Mouse (Mus musculus) lung, embryonic 15.5 days (tissue): ENCODE data around the gene Tmcc1. TPM values are rescaled to one million over a fixed set of nuclear protein-coding genes. Genes with fewer than 3 reads are reported as not detected.

Experiments
- ATAC-seq: fragments of 200-750 bp; cut with Nextera tagmentation; 2 replicates; pipeline ENCODE4 v1.8.0; 2017; ENCODE audit warnings: moderate number of reproducible peaks, borderline replicate concordance; ENCODE audit not compliant: low FRiP score, low TSS enrichment; ENCODE audit errors: extremely low read depth
- H3K27ac ChIP-seq: fragments of 300-500 bp; sonication (generic); 2 replicates; pipeline ENCODE4 v1.5.1; 2015; ENCODE audit warnings: moderate library complexity, mild to moderate bottlenecking, inconsistent platforms
- H3K27me3 ChIP-seq: fragments of 300-500 bp; sonication (generic); 2 replicates; pipeline ENCODE4 v1.6.1; 2015; ENCODE audit warnings: inconsistent platforms
- H3K36me3 ChIP-seq: fragments of 300-500 bp; sonication (generic); 2 replicates; pipeline ENCODE4 v1.6.1; 2015; ENCODE audit warnings: inconsistent platforms
- H3K4me1 ChIP-seq: fragments of 300-500 bp; sonication (generic); 2 replicates; pipeline ENCODE4 v1.6.1; 2015; ENCODE audit warnings: inconsistent platforms
- H3K4me2 ChIP-seq: fragments of 300-500 bp; sonication (generic); 2 replicates; pipeline ENCODE4 v1.6.1; 2015; ENCODE audit warnings: inconsistent platforms, mild to moderate bottlenecking, moderate library complexity
- H3K4me3 ChIP-seq: fragments of 300-500 bp; sonication (generic); 2 replicates; pipeline ENCODE4 v1.5.1; 2015; ENCODE audit warnings: mild to moderate bottlenecking, inconsistent platforms
- H3K9ac ChIP-seq: fragments of 300-500 bp; sonication (generic); 2 replicates; pipeline ENCODE4 v1.6.1; 2015; ENCODE audit warnings: inconsistent platforms
- H3K9me3 ChIP-seq: fragments of 300-500 bp; sonication (generic); 2 replicates; pipeline ENCODE4 v1.6.1; 2016; ENCODE audit warnings: inconsistent platforms
- WGBS: fragments of 180-500 bp; shearing (Covaris S2); methylation state at CpG from one replicate; pipeline ENCODE4 v1.1.7; 2015; 5-methylcytosine and 5-hydroxymethylcytosine counted together
- polyA plus RNA-seq: library from polyadenylated mRNA; unstranded; fragments of >200 nt; fragmentation: Nextera tagmentation; extraction: Ambion mirVana; gene quantifications from 2 replicates; pipeline ENCODE4 v1.2.1, GENCODE M21; 2015

The Tmcc1 gene
- polyA plus RNA-seq, 1 experiment from 2014 or later: 13.2 TPM

DNA sequence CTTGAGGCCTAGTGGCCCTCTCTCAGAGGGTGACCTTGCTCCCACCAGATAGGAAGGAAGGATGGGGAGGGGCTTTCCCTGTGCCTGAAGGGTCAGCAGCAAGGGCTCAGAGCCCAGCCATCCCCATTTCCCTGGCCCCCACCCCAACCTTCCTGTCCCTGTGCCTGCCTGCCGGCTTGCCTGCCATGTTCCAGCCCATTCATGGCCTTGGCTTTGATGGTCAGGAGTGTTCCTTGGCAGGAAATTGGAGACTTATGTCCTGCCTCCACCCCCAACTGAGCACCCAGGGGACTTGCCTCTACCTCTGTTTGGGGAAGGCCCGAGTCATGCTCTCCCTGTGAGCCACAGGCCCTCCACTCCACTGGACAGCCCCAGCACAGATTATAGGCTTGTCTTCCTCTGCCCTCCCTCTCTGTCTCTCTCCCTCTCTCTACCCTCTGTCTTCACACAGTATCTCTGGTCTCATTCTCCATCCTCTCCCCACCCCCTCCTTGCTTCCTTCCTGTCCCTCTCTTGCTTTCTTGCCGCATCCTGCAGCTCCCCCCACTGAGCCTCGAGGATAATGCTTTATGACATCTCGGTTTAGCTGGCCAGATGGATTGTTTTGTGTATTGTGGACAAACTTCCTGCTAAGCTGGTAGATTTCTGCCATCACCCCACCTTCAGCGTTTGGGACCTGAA, 197.0 kb downstream of the Tmcc1 start:
- no peaks in the 10 kb centered on the region for H3K36me3 ChIP-seq
- peak overlapping the region; percentile 86; the same call in 1 of the 2 replicates for H3K4me2 ChIP-seq
- H3K9me3 ChIP-seq: no peaks in the 10 kb centered on the region
- peaks cover 26% of the 10 kb centered on the region for H3K27me3 ChIP-seq
- ATAC-seq: 0 out of 2 replicates have a peak, but pooled peaks have one; percentile 4
- 19% methylated on average over 6 of the region's 6 CpGs for WGBS
- H3K4me1 ChIP-seq: peaks cover 56% of the 10 kb centered on the region
- no peak overlapping the region for H3K4me3 ChIP-seq
- H3K9ac ChIP-seq: no peak overlapping the region
- H3K27ac ChIP-seq: peak overlapping the region; percentile 95

DNA sequence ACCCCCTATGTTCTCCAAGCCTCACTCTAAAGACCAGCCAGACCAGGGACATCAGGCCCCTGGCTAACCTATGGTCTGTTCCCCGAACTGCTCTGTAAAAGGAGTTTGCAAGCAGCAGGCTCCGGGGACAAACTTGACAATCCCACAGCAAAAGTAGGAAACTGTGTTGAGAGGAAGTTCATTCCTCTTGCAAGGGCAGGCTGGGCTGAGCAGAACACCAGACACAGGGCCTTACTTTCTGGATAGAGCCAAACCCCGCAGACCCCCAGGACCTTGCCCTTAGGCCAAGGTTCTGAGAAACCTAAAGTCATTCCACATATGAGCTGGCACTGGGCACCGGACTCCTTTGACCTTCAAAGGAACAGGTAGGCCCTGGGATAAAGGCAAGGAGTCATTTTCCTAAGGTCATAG, 197.8 kb downstream of the Tmcc1 start:
- H3K9me3 ChIP-seq: no peaks in the 10 kb centered on the region
- peak overlapping the region; percentile 60 for H3K4me3 ChIP-seq
- peaks cover 26% of the 10 kb centered on the region for H3K27me3 ChIP-seq
- no peak for ATAC-seq
- H3K27ac ChIP-seq: peak overlapping the region; percentile 95
- H3K9ac ChIP-seq: peak overlapping the region; percentile 8; the same call in 1 of the 2 replicates
- no peaks in the 10 kb centered on the region for H3K36me3 ChIP-seq
- peaks cover 63% of the 10 kb centered on the region for H3K4me1 ChIP-seq
- WGBS: 41% methylated on average over 4 of the region's 4 CpGs
- peak overlapping the region; percentile 86 for H3K4me2 ChIP-seq

DNA sequence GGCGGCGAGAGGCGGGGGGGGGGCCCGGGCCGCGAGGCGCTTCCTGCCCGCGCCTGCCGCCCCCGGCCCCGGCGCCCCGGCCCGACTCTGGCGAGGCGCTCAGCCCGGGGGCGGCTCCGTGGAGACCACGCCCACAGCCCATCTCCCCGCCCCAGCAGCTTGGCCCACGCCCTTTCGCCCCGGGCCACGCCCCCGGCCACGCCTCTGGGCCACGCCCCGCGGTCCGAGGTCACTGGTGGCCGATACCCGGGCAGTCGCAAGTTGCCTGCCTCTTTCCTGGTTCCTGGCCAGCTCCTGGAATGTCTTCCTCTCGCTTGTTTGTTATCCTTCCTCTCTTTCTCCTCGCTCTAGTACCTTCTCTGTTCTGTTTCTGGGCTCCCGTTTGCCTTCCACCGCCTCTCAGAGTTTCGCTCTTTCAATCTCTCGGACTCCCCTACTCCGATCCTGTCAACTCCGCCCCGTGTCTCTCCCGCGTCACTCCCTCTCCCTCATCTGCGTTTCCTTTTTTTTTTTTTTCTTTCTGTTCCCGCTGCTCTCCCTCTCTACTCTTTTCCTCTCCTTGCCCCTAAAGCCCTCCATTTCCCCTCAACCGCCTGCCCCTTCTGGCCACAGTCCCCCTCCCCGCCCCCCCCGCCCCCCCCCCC, 198.3 kb downstream of the Tmcc1 start, which contains the start of gene Plxnd1:
Gene Plxnd1 (minus strand): TSS at position 129 of the 644 bp plus-strand sequence.
- peak within 1 kb of the TSS; percentile 75 for H3K9ac ChIP-seq
- H3K4me3 ChIP-seq: peak within 1 kb of the TSS; percentile 60
- peaks cover 69% of the 10 kb centered on the region for H3K4me1 ChIP-seq
- H3K27me3 ChIP-seq: peaks cover 26% of the 10 kb centered on the region
- H3K27ac ChIP-seq: peak within 1 kb of the TSS; percentile 95
- ATAC-seq: peak; percentile 81
- peak within 1 kb of the TSS; percentile 86 for H3K4me2 ChIP-seq
- H3K9me3 ChIP-seq: no peaks in the 10 kb centered on the region
- H3K36me3 ChIP-seq: no peaks in the 10 kb centered on the region
- WGBS: under 1% methylated on average over 39 of the region's 51 CpGs

DNA sequence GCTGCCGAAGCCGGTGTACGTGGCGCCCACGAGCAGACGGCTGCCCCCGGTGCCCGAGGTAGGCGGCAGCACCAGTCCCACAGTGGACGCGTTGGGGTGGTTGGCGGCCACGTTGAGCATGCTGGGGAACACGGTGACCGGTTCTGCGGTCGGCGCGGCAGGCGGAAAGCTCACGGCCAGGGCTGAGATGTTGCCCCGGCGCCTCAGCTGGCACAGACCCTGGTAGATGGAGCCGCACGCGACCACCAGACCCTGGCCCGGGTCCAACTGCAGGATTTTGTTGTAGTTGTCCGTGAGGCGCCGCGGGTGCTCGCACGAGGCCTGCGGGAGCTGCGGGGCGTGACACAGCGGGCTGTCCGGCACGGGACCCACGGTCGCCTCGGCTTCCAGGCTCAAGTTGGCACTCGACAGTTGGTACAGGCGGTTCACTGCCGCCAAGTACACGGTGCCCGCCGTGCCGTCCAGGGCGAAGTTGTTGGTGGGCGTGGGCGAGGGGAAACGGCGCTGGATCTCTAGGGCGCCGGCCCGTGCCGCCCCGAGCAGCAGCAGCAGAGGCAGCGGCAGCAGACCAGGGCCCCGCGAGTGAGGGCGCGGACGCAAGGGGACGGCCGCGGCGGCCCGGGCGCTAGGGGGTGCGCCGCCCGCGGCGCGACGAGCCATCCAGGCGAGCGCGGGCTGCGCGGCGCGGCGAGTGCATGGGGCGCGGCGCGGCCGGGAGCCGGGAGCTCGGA, 199.0 kb downstream of the Tmcc1 start:
- ATAC-seq: no peak
- peaks cover 76% of the 10 kb centered on the region for H3K4me1 ChIP-seq
- under 1% methylated on average over 79 of the region's 93 CpGs for WGBS

DNA sequence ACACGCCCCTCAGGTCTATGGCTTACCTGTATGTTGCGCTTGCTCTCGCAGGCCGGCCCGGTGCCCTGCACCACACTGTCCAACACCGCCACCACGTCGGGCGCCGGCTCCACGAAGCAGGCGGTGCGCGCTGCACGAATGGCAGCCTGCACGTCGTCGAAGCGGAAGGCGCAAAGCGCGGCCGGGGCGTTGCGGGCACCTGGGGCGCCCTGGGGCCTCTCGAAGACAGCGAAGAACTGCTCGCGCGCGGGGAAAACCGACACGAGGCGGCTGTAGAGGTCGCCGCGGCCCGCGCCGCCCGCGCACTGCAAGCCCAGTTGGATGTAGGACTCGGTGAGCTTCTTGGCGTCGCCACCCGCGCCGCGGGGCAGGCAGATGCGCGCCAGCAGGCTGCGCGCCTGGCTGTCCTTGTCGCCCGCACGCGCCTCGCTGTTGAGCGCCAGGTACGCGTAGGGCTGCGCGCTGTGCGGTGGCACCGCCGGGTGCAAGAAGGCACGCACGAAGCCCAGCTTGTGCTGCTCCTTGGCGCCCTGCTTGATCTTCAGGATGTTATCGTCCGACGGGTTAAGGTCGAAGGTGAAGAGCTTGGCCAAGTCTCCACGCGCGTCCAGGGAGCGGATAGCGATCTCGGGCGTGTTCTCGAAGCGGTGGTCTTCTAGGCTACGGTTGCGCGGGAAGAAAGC, 199.7 kb downstream of the Tmcc1 start:
- Histone ChIP-seq H3K9ac (peak overlapping the region; percentile 75), H3K36me3 (no peaks in the 10 kb centered on the region), H3K4me3 (peak overlapping the region; percentile 60), H3K27ac (peak overlapping the region; percentile 95), H3K27me3 (peaks cover 26% of the 10 kb centered on the region), H3K9me3 (no peaks in the 10 kb centered on the region), H3K4me1 (peaks cover 79% of the 10 kb centered on the region), H3K4me2 (peak overlapping the region; percentile 86)
- WGBS: under 1% methylated on average over 86 of the region's 86 CpGs
- no peak for ATAC-seq

More for the DNA sequence above, 199.0 kb downstream of the Tmcc1 start:
- Histone ChIP-seq H3K4me3 (peak overlapping the region; percentile 60), H3K9me3 (no peaks in the 10 kb centered on the region), H3K36me3 (no peaks in the 10 kb centered on the region), H3K4me2 (peak overlapping the region; percentile 86), H3K27ac (peak overlapping the region; percentile 95), H3K9ac (peak overlapping the region; percentile 75), H3K27me3 (peaks cover 26% of the 10 kb centered on the region)

DNA sequence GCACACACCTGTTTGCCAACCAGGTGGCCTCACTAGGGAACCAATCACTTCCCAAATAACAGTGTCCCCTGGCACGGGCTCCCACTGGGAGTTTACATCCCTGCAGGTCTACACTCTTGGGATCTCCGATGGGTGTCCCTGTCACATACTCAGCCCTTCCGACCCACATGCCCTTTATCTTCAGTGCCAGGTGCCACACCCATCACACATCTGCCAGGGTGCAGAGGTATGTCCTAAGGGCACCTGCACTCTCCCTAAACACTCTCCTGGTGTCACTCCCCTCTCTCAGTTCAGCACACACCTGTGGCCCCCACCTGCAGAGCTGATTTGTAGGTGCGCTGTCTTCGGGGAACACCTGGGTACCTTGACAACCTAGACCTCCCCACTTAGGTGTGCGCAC, 200.3 kb downstream of the Tmcc1 start:
- Histone ChIP-seq H3K9me3 (no peaks in the 10 kb centered on the region), H3K4me2 (peak overlapping the region; percentile 86), H3K4me1 (peaks cover 76% of the 10 kb centered on the region), H3K27ac (peak overlapping the region; percentile 95), H3K27me3 (peaks cover 26% of the 10 kb centered on the region), H3K4me3 (peak overlapping the region; percentile 60), H3K36me3 (no peaks in the 10 kb centered on the region), H3K9ac (peak overlapping the region; percentile 75)
- 27% methylated on average over 6 of the region's 6 CpGs for WGBS
- no peak for ATAC-seq

DNA sequence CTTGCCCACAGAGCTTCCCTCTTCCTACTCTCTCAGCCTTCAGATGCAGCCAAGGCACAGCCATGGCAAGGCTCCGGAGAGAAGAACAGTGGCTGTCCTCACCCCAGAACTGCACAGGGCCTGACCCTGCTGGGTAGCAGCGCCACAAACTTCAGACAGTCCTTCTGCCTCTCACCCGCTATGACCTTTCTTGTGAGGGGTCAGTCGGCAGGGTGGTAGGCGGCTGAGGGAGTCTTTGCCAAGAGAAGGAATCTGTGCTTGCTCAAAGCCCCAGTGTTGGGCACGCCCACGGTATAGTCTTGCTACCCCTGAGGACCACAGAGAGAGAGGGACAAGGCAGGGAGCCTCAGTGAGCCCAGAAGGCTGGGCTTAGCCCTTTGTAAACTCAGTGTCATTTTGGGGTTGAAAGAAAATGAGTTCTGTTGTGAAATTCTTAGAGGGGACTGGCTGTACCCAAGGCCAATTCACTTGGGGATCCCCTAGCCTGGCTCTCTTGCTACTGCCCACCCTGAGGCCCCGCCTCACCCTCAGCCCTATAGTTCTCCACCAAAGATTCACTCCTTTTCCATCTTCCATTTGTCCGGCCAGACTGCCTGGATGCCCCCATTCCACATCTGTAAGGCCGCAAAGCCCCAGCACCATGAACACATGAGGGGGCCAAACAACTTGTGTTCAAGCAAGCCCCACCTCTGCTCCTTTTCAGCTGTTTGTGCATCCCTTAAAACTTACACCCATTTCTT, 201.2 kb downstream of the Tmcc1 start:
- Histone ChIP-seq H3K36me3 (no peaks in the 10 kb centered on the region), H3K4me3 (peak overlapping the region; percentile 60), H3K9me3 (no peaks in the 10 kb centered on the region), H3K4me1 (peaks cover 76% of the 10 kb centered on the region), H3K9ac (peak overlapping the region; percentile 44), H3K4me2 (peak overlapping the region; percentile 86), H3K27ac (peak overlapping the region; percentile 75), H3K27me3 (peaks cover 26% of the 10 kb centered on the region)
- ATAC-seq: no peak
- 22% methylated on average over 10 of the region's 10 CpGs for WGBS

DNA sequence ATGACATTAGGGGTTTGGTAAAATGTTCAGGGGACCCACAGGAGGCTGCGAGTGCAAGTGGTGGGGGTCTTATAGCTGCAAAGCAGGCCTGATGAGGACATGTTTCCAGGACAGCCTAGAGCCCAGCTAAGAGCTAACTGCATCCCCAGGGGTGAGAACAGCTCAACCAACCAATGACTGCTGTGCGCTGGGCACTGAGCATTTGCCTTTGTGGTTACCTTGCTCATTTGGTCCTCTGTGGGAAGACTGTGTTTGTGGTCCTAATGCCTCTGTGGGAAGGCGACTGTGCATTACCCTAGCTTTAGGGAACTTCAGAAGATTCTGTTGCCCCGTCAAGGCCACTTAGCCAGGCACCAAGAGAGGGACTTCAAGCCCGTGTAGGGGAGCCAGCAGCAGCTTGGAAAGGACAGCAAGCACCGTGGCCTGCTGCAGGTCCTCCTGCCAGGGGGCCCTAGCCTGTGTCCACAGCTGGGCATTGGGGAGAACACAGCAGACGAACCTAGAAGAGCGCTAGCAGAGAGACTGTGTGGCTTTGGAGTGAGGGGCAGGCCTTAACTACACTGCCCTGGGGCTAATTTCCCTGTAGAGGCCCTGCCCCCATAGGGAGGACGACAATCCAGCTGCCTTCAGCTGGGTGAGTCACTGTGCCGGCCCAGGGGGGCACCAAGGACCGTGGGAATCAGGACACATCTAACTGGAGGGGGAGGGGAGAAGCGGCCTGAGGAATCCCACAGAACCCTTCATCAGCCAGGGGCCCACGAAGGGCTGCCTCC, 202.0 kb downstream of the Tmcc1 start:
- Histone ChIP-seq H3K4me3 (peak overlapping the region; percentile 60), H3K27ac (peak overlapping the region; percentile 75), H3K27me3 (peaks cover 26% of the 10 kb centered on the region), H3K9ac (peak overlapping the region; percentile 44), H3K4me1 (peaks cover 76% of the 10 kb centered on the region), H3K36me3 (no peaks in the 10 kb centered on the region), H3K4me2 (peak overlapping the region; percentile 86), H3K9me3 (no peaks in the 10 kb centered on the region)
- no peak for ATAC-seq
- WGBS: 24% methylated on average over 13 of the region's 13 CpGs

DNA sequence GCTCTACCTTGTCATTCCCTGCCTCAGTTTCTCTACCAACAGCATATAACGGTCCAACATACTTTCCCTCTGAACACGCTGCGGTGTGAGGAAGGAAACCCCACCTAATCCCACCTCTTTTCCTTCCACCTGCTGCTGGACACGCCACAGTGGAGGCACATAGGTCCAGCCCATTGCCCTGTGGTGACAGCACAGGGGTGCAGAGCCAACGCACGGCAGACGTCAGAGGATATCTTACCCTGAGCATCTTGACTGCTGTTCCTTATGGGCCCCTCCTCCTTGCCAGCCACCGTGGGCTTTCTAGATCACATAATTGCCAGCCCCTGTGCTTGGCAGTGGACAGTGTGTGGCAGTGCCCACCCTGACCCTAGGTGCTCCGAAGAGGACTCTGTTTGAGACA, 202.8 kb downstream of the Tmcc1 start:
- WGBS: 65% methylated on average over 9 of the region's 9 CpGs
- H3K9me3 ChIP-seq: no peaks in the 10 kb centered on the region
- H3K4me2 ChIP-seq: peak overlapping the region; percentile 86
- peaks cover 76% of the 10 kb centered on the region for H3K4me1 ChIP-seq
- ATAC-seq: no peak
- peaks cover 26% of the 10 kb centered on the region for H3K27me3 ChIP-seq
- H3K4me3 ChIP-seq: peak overlapping the region; percentile 60
- H3K9ac ChIP-seq: peak overlapping the region; percentile 44; the same call in 1 of the 2 replicates
- no peaks in the 10 kb centered on the region for H3K36me3 ChIP-seq
- H3K27ac ChIP-seq: no peak overlapping the region

DNA sequence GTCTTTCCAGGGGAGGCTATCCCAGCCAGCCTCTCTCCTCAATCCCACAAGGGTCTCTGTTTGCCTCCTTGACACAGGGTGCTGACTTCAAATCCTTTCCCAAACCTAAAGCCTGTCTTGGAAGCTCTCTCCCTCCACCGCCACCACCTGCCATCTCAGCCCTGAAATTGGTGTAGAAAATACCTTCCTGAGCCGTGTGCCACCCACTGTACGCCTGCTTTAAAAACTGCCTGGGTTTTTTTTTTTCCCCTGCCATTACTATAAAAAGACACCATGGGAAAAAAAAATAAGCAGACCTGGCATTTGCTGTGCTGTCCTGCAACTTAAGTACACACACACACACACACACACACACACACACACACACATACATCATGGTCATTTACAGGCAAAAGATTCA, 203.2 kb downstream of the Tmcc1 start:
- no peak for ATAC-seq
- H3K27ac ChIP-seq: no peak overlapping the region
- H3K27me3 ChIP-seq: peaks cover 26% of the 10 kb centered on the region
- H3K4me1 ChIP-seq: peaks cover 79% of the 10 kb centered on the region
- no peaks in the 10 kb centered on the region for H3K9me3 ChIP-seq
- H3K4me2 ChIP-seq: peak overlapping the region; percentile 86
- peak overlapping the region; percentile 60 for H3K4me3 ChIP-seq
- 0 out of 2 replicates have a peak overlapping the region, but pooled peaks have one; percentile 8 for H3K9ac ChIP-seq
- H3K36me3 ChIP-seq: no peaks in the 10 kb centered on the region
- 67% methylated on average over 3 of the region's 3 CpGs for WGBS
